Mouse (Mus musculus): ENCODE measurements at regions not wholly inside any gene's neighbourhood (a gene's known extent, or its start where the extent isn't known, plus 50 kb on each side); places are given as distances from the start of the nearest gene placed in this dataset.

DNA sequence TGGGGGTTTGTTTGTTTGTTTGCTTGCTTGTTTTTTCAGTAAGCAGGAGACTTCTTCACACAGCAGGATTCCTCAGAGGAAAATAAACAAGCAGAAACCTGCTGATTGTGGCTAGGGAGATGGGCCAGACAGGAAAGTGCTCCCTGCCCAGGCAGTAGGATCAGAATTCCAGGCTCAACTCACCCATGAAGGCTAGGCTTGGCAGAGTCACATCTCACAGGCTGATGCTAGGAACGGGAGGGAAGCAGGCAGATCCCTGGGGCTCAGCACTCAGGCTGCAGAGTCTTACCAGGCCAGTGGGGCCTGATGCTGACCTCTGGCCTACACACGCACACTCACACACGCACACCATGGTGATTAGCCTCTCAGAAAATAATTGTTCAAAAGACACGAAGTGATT is 498.5 kb downstream of the Plekhb2 start:
- H3ac ChIP-seq (ENCODE audit: control insufficient read depth, insufficient read length): no peak overlapping the region
- TF ChIP-seq MAX (IDR thresholded peaks at IDR 0.05; ENCODE audit: low read depth): no peak
- no peak for TF ChIP-seq REST (IDR thresholded peaks at IDR 0.05; ENCODE audit: insufficient read depth, insufficient read length)
- TF ChIP-seq CEBPB (IDR thresholded peaks at IDR 0.05; ENCODE audit: insufficient read depth, poor library complexity, severe bottlenecking): no peak
- TF ChIP-seq TCF3 (IDR thresholded peaks at IDR 0.05; ENCODE audit: insufficient read length, low read depth): no peak
- TF ChIP-seq SRF (IDR thresholded peaks at IDR 0.05; ENCODE audit: control insufficient read depth, insufficient read length, low read depth): no peak
- TF ChIP-seq USF1 (IDR thresholded peaks at IDR 0.05; ENCODE audit: low read depth): no peak
- no peak for TF ChIP-seq MYOD1 (IDR thresholded peaks at IDR 0.05; ENCODE audit: control insufficient read depth in 1 of 3, insufficient read length in 2 of 3, low read depth in 2 of 3)
- no peak for TF ChIP-seq MYOG (IDR thresholded peaks at IDR 0.05; ENCODE audit: control insufficient read depth in 1 of 3, insufficient read depth in 1 of 3, insufficient read length in 2 of 3, low read depth in 2 of 3)
- TF ChIP-seq TCF12 (IDR thresholded peaks at IDR 0.05; ENCODE audit: insufficient read depth, poor library complexity, severe bottlenecking): no peak
- no peak for TF ChIP-seq POLR2A (IDR thresholded peaks at IDR 0.05; ENCODE audit: insufficient read length, low read depth)
- TF ChIP-seq POLR2AphosphoS2 (IDR thresholded peaks at IDR 0.05; ENCODE audit: insufficient read length, low read depth): no peak
- TF ChIP-seq E2F4 (IDR thresholded peaks at IDR 0.05; ENCODE audit: insufficient read depth): no peak
- H3K4me2 ChIP-seq (ENCODE audit: low read depth): no peak overlapping the region
- H3K4me3 ChIP-seq: no peak overlapping the region
- H3K27me3 ChIP-seq (ENCODE audit: control insufficient read depth, insufficient read depth, insufficient read length): no peaks in the 10 kb centered on the region
- no peaks in the 10 kb centered on the region for H3K79me2 ChIP-seq (ENCODE audit: control insufficient read depth, insufficient read depth)
- H3K36me3 ChIP-seq (ENCODE audit: control insufficient read depth, insufficient read depth): no peaks in the 10 kb centered on the region

DNA sequence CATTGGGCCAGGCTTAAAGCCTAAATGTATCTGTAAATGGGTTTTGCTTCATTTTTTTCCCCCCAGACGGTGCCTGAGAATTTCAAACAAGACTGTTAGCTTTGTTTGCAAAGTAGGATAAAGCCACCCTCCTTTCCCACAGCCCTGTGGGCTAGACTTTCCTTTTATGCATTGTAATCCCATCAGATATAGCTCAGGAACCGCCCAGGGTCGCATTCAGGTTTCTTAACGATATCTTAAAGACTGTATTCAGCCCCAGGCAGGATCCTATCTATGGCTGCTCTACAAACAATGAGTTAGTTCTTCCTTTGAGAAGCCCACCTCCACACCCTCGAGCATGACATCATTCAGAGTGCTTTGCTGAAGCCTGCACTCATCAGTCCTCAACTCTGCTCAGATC is 509.2 kb downstream of the Plekhb2 start:
- TF ChIP-seq TCF3 (IDR thresholded peaks at IDR 0.05; ENCODE audit: insufficient read length, low read depth): no peak
- TF ChIP-seq MAX (IDR thresholded peaks at IDR 0.05; ENCODE audit: low read depth): no peak
- TF ChIP-seq CEBPB (IDR thresholded peaks at IDR 0.05; ENCODE audit: insufficient read depth, poor library complexity, severe bottlenecking): no peak
- no peak for TF ChIP-seq TCF12 (IDR thresholded peaks at IDR 0.05; ENCODE audit: insufficient read depth, poor library complexity, severe bottlenecking)
- no peak for TF ChIP-seq SRF (IDR thresholded peaks at IDR 0.05; ENCODE audit: control insufficient read depth, insufficient read length, low read depth)
- TF ChIP-seq REST (IDR thresholded peaks at IDR 0.05; ENCODE audit: insufficient read depth, insufficient read length): no peak
- no peak for TF ChIP-seq MYOD1 (IDR thresholded peaks at IDR 0.05; ENCODE audit: control insufficient read depth in 1 of 3, insufficient read length in 2 of 3, low read depth in 2 of 3)
- no peak for TF ChIP-seq USF1 (IDR thresholded peaks at IDR 0.05; ENCODE audit: low read depth)
- Histone ChIP-seq H3K79me2 (ENCODE audit: control insufficient read depth, insufficient read depth) (no peaks in the 10 kb centered on the region), H3K4me2 (ENCODE audit: low read depth) (no peak overlapping the region), H3K4me3 (no peak overlapping the region), H3K36me3 (ENCODE audit: control insufficient read depth, insufficient read depth) (no peaks in the 10 kb centered on the region), H3ac (ENCODE audit: control insufficient read depth, insufficient read length) (no peak overlapping the region), H3K27me3 (ENCODE audit: control insufficient read depth, insufficient read depth, insufficient read length) (no peaks in the 10 kb centered on the region)

GRCm38 (mm10) chr1:35361465-35361864 is 511.7 kb downstream of the Plekhb2 start:
- H3K4me2 ChIP-seq (ENCODE audit: low read depth): no peak overlapping the region
- H3K4me3 ChIP-seq: no peak overlapping the region
- no peaks in the 10 kb centered on the region for H3K27me3 ChIP-seq (ENCODE audit: control insufficient read depth, insufficient read depth, insufficient read length)
- H3K79me2 ChIP-seq (ENCODE audit: control insufficient read depth, insufficient read depth): no peaks in the 10 kb centered on the region
- TF ChIP-seq MYOG (IDR thresholded peaks at IDR 0.05; ENCODE audit: control insufficient read depth in 1 of 3, insufficient read depth in 1 of 3, insufficient read length in 2 of 3, low read depth in 2 of 3) (no peak), USF1 (IDR thresholded peaks at IDR 0.05; ENCODE audit: low read depth) (no peak), MAX (IDR thresholded peaks at IDR 0.05; ENCODE audit: low read depth) (no peak), MYOD1 (IDR thresholded peaks at IDR 0.05; ENCODE audit: control insufficient read depth in 1 of 3, insufficient read length in 2 of 3, low read depth in 2 of 3) (no peak), TCF12 (IDR thresholded peaks at IDR 0.05; ENCODE audit: insufficient read depth, poor library complexity, severe bottlenecking) (no peak), CEBPB (IDR thresholded peaks at IDR 0.05; ENCODE audit: insufficient read depth, poor library complexity, severe bottlenecking) (no peak), E2F4 (IDR thresholded peaks at IDR 0.05; ENCODE audit: insufficient read depth) (no peak), POLR2A (IDR thresholded peaks at IDR 0.05; ENCODE audit: insufficient read length, low read depth) (no peak), REST (IDR thresholded peaks at IDR 0.05; ENCODE audit: insufficient read depth, insufficient read length) (no peak), SRF (IDR thresholded peaks at IDR 0.05; ENCODE audit: control insufficient read depth, insufficient read length, low read depth) (no peak), TCF3 (IDR thresholded peaks at IDR 0.05; ENCODE audit: insufficient read length, low read depth) (no peak), POLR2AphosphoS2 (IDR thresholded peaks at IDR 0.05; ENCODE audit: insufficient read length, low read depth) (no peak)
- H3ac ChIP-seq (ENCODE audit: control insufficient read depth, insufficient read length): no peak overlapping the region
- no peaks in the 10 kb centered on the region for H3K36me3 ChIP-seq (ENCODE audit: control insufficient read depth, insufficient read depth)

- TF ChIP-seq REST (IDR thresholded peaks at IDR 0.05; ENCODE audit: insufficient read depth, insufficient read length) (no peak), CEBPB (IDR thresholded peaks at IDR 0.05; ENCODE audit: insufficient read depth, poor library complexity, severe bottlenecking) (no peak), E2F4 (IDR thresholded peaks at IDR 0.05; ENCODE audit: insufficient read depth) (no peak), POLR2A (IDR thresholded peaks at IDR 0.05; ENCODE audit: insufficient read length, low read depth) (no peak), POLR2AphosphoS2 (IDR thresholded peaks at IDR 0.05; ENCODE audit: insufficient read length, low read depth) (no peak)
- no peak overlapping the region for H3K4me3 ChIP-seq
- no peaks in the 10 kb centered on the region for H3K36me3 ChIP-seq (ENCODE audit: control insufficient read depth, insufficient read depth)
- no peaks in the 10 kb centered on the region for H3K27me3 ChIP-seq (ENCODE audit: control insufficient read depth, insufficient read depth, insufficient read length)
- no peak overlapping the region for H3K4me2 ChIP-seq (ENCODE audit: low read depth)
- H3K79me2 ChIP-seq (ENCODE audit: control insufficient read depth, insufficient read depth): no peaks in the 10 kb centered on the region
- H3ac ChIP-seq (ENCODE audit: control insufficient read depth, insufficient read length): no peak overlapping the region
Observed at GRCm38 (mm10) chr1:35362836-35363235, 513.1 kb downstream of the Plekhb2 start.

DNA sequence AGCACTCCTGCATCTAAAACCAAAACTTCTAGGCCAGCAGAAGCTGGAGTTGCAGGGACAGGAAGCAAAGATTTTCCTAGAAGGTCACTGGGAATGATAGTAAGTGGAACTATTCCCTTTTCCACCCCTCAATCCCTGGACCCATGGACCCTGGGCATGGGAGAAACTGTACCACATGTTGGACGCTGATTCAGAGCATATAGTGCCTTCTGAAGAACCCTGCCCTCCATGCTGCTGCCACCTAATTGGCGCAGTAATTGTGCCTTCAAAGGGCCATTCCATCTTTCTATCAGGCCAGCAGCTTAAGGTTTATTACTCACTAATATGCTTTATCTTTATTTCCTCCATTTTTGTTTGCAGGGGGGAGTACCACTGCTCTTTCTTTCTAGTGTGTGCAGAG is 516.8 kb downstream of the Plekhb2 start:
- no peaks in the 10 kb centered on the region for H3K79me2 ChIP-seq (ENCODE audit: control insufficient read depth, insufficient read depth)

More for the DNA sequence above, 516.8 kb downstream of the Plekhb2 start:
- Histone ChIP-seq H3K36me3 (ENCODE audit: control insufficient read depth, insufficient read depth) (no peaks in the 10 kb centered on the region), H3K4me3 (no peak overlapping the region), H3ac (ENCODE audit: control insufficient read depth, insufficient read length) (no peak overlapping the region), H3K27me3 (ENCODE audit: control insufficient read depth, insufficient read depth, insufficient read length) (no peaks in the 10 kb centered on the region), H3K4me2 (ENCODE audit: low read depth) (no peak overlapping the region)
- TF ChIP-seq MAX (IDR thresholded peaks at IDR 0.05; ENCODE audit: low read depth): no peak
- TF ChIP-seq POLR2A (IDR thresholded peaks at IDR 0.05; ENCODE audit: insufficient read length, low read depth): no peak
